Mouse (Mus musculus) neural tube, embryonic 13.5 days (tissue): ENCODE measurements around the gene Gja1. TPM values are rescaled to one million over a fixed set of nuclear protein-coding genes. Genes with fewer than 3 reads are reported as not detected.
"Not testable (repeated sequence)": the region's sequence is repeated elsewhere in the genome, so short reads cannot be mapped to it uniquely, and the experiment has no call there.

Source experiments
- ATAC-seq: fragments of 200-750 bp; cut with Nextera tagmentation; 2 replicates; pipeline ENCODE4 v1.8.0; 2017; ENCODE audit warnings: low read depth, mild to moderate bottlenecking, moderate TSS enrichment, moderate library complexity
- H3K27ac ChIP-seq: fragments of 300-500 bp; sonication (generic); replicated peaks from 2 replicates; pipeline ENCODE4 v1.5.1; 2015; ENCODE audit warnings: moderate library complexity, mild to moderate bottlenecking, inconsistent platforms
- H3K27me3 ChIP-seq: fragments of 300-500 bp; sonication (generic); 2 replicates; pipeline ENCODE4 v1.6.1; 2015; ENCODE audit warnings: mild to moderate bottlenecking, inconsistent platforms
- H3K36me3 ChIP-seq: fragments of 300-500 bp; sonication (generic); 2 replicates; pipeline ENCODE4 v1.6.1; 2015; ENCODE audit warnings: mild to moderate bottlenecking, inconsistent platforms
- H3K4me1 ChIP-seq: fragments of 300-500 bp; sonication (generic); replicated peaks from 2 replicates; pipeline ENCODE4 v1.6.1; 2015; ENCODE audit warnings: inconsistent platforms
- H3K4me2 ChIP-seq: fragments of 300-500 bp; sonication (generic); 2 replicates; pipeline ENCODE4 v1.6.1; 2015; ENCODE audit warnings: inconsistent platforms, mild to moderate bottlenecking, moderate library complexity
- H3K4me3 ChIP-seq: fragments of 300-500 bp; sonication (generic); 2 replicates; pipeline ENCODE4 v1.5.1; 2015; ENCODE audit warnings: mild to moderate bottlenecking, inconsistent platforms
- H3K9ac ChIP-seq: fragments of 300-500 bp; sonication (generic); 2 replicates; pipeline ENCODE4 v1.6.1; 2015; ENCODE audit warnings: moderate library complexity, mild to moderate bottlenecking, inconsistent platforms
- H3K9me3 ChIP-seq: fragments of 300-500 bp; sonication (generic); 2 replicates; pipeline ENCODE4 v1.6.1; 2016; ENCODE audit warnings: inconsistent platforms
- WGBS: fragments of 180-500 bp; shearing (Covaris S2); methylation state at CpG from one replicate; pipeline ENCODE4 v1.1.7; 2015; 5-methylcytosine and 5-hydroxymethylcytosine counted together
- polyA plus RNA-seq: library from polyadenylated mRNA; unstranded; fragments of >200 nt; fragmentation: Nextera tagmentation; extraction: Ambion mirVana; gene quantifications from 2 replicates; pipeline ENCODE4 v1.2.1, GENCODE M21; 2015

Gja1 gene
- polyA plus RNA-seq, 1 experiment from 2014 or later: 104 TPM

GRCm38 (mm10) chr10:56385195-56386109 lies 8.3 kb downstream of the Gja1 start:
- Histone ChIP-seq H3K4me2 (no peak overlapping the region), H3K27me3 (no peaks in the 10 kb centered on the region), H3K27ac (no peak overlapping the region), H3K4me1 (peaks cover 7% of the 10 kb centered on the region; the same call in 1 of the 2 replicates), H3K9me3 (no peaks in the 10 kb centered on the region), H3K36me3 (peaks cover 24% of the 10 kb centered on the region), H3K9ac (no peak overlapping the region), H3K4me3 (no peak overlapping the region)
- no peak for ATAC-seq
- WGBS: 84% methylated on average over 13 of the region's 13 CpGs

- Histone ChIP-seq H3K4me1 (no peaks in the 10 kb centered on the region), H3K4me3 (no peak overlapping the region), H3K27ac (no peak overlapping the region), H3K9me3 (no peaks in the 10 kb centered on the region), H3K4me2 (no peak overlapping the region), H3K27me3 (no peaks in the 10 kb centered on the region), H3K36me3 (peaks cover 10% of the 10 kb centered on the region), H3K9ac (no peak overlapping the region)
- no peak for ATAC-seq
- WGBS: 75% methylated on average over 6 of the region's 6 CpGs
These were observed 16.1 kb downstream of the Gja1 start for GRCm38 (mm10) chr10:56393095-56393784.

DNA sequence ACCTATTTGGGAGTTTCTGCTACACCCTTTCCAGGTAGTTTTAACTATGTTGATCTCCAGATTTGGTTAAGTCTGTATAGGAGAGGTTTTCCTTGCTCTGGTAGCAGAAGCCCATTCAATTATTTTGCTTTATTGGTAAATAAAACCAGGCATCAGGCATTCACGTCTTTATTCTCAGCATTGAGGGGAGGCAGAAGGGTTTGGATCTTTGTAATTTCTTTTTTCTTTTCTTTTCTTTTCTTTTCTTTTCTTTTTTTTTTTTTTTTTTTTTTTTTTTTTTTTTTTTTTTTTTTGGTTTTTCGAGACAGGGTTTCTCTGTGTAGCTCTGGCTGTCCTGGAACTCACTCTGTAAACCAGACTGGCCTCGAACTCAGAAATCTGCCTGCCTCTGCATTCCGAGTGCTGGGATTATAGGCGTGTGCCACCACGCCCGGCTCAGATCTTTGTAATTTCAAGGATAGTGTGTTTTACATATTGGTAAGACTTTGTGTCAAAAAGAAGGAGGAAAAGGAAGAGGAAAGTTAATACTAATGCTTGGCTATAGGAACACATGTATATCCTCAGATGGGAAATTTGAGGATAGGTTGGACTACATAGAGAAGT lies 16.8 kb downstream of the Gja1 start:
- H3K27me3 ChIP-seq, H3K36me3 ChIP-seq, H3K9ac ChIP-seq, H3K4me1 ChIP-seq, ATAC-seq, H3K4me3 ChIP-seq, H3K27ac ChIP-seq, H3K9me3 ChIP-seq, H3K4me2 ChIP-seq: not testable (repeated sequence)
- WGBS: 85% methylated on average over 7 of the region's 7 CpGs

DNA sequence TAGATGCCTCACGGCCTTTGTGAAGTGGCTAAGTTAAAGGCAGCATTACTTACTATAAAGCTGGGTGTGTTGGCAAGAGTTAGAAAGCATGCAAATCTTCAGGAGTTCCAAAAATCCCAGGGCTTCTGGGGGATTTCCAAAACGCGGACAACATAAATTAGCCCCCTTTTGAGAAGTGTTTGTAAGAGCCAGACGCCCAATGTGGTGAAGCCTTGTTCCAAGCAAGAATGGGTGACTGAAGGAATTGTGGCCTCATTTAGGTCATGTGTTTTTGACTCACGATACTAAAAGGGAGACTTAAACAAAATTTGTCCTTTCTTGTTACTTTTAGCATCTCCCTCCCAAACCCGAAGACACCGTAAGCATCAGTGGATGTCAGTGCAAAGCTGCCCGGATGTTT lies 20.7 kb downstream of the Gja1 start:
- H3K4me1 ChIP-seq: no peaks in the 10 kb centered on the region
- no peak for ATAC-seq
- H3K36me3 ChIP-seq: no peaks in the 10 kb centered on the region
- no peak overlapping the region for H3K27ac ChIP-seq
- H3K4me2 ChIP-seq: no peak overlapping the region
- H3K9ac ChIP-seq: no peak overlapping the region
- no peak overlapping the region for H3K4me3 ChIP-seq
- 74% methylated on average over 8 of the region's 8 CpGs for WGBS
- H3K9me3 ChIP-seq: no peaks in the 10 kb centered on the region
- H3K27me3 ChIP-seq: no peaks in the 10 kb centered on the region

- no peaks in the 10 kb centered on the region for H3K9me3 ChIP-seq
- H3K4me2 ChIP-seq: no peak overlapping the region
- 98% methylated on average over 2 of the region's 2 CpGs for WGBS
- H3K36me3 ChIP-seq: no peaks in the 10 kb centered on the region
- H3K9ac ChIP-seq: no peak overlapping the region
- H3K4me1 ChIP-seq: no peaks in the 10 kb centered on the region
- H3K27ac ChIP-seq: no peak overlapping the region
- ATAC-seq: no peak
- no peaks in the 10 kb centered on the region for H3K27me3 ChIP-seq
- no peak overlapping the region for H3K4me3 ChIP-seq
These were observed 21.2 kb downstream of the Gja1 start for GRCm38 (mm10) chr10:56398310-56398709.

DNA sequence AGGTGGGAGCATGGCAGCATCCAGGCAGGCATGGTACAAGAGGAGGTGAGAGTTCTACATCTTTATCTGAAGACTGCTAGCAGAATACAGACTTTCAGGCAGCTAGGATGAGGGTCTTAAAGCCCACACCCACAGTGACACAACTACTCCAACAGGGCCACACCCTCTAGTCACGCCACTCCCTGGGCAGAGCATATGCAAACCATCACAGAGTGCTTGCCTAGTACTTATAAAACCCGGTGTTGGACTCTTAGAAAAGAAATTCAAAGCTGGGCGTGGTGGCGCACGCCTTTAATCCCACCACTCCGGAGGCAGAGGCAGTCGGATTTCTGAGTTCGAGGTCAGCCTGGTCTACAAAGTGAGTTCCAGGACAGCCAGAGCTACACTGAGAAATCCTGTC lies 24.3 kb downstream of the Gja1 start:
- 91% methylated on average over 8 of the region's 8 CpGs for WGBS
- ATAC-seq, H3K9me3 ChIP-seq: not testable (repeated sequence)

GRCm38 (mm10) chr10:56405934-56406333 lies 28.8 kb downstream of the Gja1 start:
- no peaks in the 10 kb centered on the region for H3K9me3 ChIP-seq
- no peak for ATAC-seq
- no peaks in the 10 kb centered on the region for H3K27me3 ChIP-seq
- H3K27ac ChIP-seq: no peak overlapping the region
- no peak overlapping the region for H3K4me2 ChIP-seq
- 84% methylated on average over 9 of the region's 9 CpGs for WGBS
- H3K4me3 ChIP-seq: no peak overlapping the region
- H3K36me3 ChIP-seq: no peaks in the 10 kb centered on the region
- no peak overlapping the region for H3K9ac ChIP-seq
- H3K4me1 ChIP-seq: no peaks in the 10 kb centered on the region

More for the DNA sequence above, 24.3 kb downstream of the Gja1 start:
- H3K27me3 ChIP-seq, H3K36me3 ChIP-seq, H3K4me2 ChIP-seq, H3K27ac ChIP-seq, H3K9ac ChIP-seq, H3K4me3 ChIP-seq, H3K4me1 ChIP-seq: not testable (repeated sequence)

DNA sequence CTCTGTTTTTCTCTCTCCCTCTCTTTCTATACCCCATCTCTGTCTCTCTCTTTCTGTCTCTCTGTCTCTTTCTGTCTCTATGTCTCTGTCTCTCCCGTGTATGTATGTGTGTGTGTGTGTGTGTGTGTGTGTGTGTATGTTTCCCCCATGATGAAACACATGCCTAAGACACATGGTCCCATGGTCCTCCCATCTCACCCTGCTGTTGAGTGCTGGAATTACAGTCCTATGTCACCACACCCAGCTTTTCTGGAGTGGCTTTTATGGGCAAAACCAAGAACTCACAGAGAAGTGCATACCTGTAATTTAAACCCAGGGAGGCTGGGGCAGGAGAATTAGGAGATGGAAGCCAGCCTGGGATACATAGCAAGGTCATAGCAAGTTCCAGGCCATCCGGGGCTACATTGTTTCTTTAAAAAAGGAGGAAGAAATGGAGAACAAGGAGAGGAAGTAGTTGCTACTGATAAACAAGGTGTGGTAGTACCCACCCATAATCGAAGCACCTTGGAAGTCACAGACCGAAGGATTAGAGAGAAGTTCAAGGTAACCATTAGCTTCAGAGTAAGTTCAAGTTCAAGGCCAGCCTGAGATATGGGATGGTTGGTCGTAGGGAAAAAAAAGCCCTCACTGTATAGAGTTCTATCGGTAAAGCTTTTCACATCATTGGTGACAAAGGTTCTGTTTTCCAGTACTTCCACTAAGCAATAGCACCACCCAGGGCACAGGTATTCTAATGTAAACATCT lies 29.4 kb downstream of the Gja1 start:
- Histone ChIP-seq H3K4me1 (no peaks in the 10 kb centered on the region), H3K4me3 (no peak overlapping the region), H3K27me3 (no peaks in the 10 kb centered on the region), H3K9ac (no peak overlapping the region), H3K27ac (no peak overlapping the region), H3K4me2 (no peak overlapping the region), H3K9me3 (no peaks in the 10 kb centered on the region), H3K36me3 (no peaks in the 10 kb centered on the region)
- 89% methylated on average over 6 of the region's 6 CpGs for WGBS
- ATAC-seq: no peak

DNA sequence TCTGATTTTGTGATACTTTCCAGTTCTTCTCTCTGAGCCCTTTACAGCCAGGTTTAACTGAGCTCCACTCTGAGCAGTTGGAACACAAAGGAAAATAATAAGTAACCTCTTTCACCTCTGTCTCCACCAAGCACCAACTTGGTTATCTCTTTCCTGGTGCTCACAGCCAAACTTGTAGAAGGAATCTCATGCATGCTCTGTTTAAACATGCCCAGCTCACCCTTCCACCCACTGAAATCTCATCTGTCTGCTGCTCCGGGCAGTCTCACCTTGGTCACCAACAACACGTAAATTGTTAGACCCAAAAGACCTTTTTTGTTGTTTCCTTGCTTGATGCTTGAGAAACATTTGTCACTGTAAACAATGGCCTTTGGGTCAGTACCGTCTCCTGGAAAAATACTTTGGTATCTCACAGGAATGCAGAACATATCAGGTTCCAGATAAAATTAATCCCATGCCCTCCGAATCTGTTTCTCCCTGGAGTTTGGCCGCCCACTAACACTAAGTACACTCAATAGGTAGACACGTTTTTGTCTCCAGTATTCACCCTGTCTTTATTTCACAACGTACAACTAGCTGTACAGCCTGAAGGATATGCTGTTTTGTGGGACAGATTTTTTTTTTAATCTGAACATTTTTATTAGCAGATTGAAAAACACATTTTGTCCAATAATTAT lies 38.9 kb downstream of the Gja1 start:
- Histone ChIP-seq H3K27ac (no peak overlapping the region), H3K9me3 (no peaks in the 10 kb centered on the region), H3K36me3 (no peaks in the 10 kb centered on the region), H3K4me2 (no peak overlapping the region), H3K4me3 (no peak overlapping the region), H3K4me1 (no peaks in the 10 kb centered on the region), H3K27me3 (no peaks in the 10 kb centered on the region), H3K9ac (no peak overlapping the region)
- WGBS: 87% methylated on average over 7 of the region's 7 CpGs
- ATAC-seq: no peak

DNA sequence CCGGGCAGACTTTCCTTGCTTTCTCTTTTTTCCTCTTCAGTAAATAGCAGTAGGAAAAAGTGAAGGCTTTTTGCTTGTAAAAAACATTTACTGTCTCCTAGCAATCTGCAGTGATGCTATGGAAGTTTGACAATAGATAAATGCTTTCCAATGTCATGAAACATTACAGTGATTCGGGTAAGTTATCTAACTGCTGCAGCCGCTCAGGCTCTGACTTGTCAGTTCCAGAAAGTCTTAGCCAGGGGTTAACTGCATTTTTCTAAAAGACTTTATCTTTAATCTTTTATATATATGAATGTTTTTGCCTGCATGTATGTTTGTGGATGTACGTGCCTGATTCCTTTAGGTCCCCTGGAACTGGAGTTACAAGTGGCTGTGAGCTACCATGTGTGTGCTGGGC lies 45.4 kb downstream of the Gja1 start:
- Histone ChIP-seq H3K9ac (no peak overlapping the region), H3K4me3 (no peak overlapping the region), H3K27ac (no peak overlapping the region), H3K9me3 (no peaks in the 10 kb centered on the region), H3K27me3 (no peaks in the 10 kb centered on the region), H3K4me1 (no peaks in the 10 kb centered on the region), H3K4me2 (no peak overlapping the region), H3K36me3 (no peaks in the 10 kb centered on the region)
- 82% methylated on average over 4 of the region's 4 CpGs for WGBS
- ATAC-seq: no peak

GRCm38 (mm10) chr10:56425016-56425798 lies 48.1 kb downstream of the Gja1 start:
- Histone ChIP-seq H3K9ac (no peak overlapping the region), H3K4me1 (no peaks in the 10 kb centered on the region), H3K9me3 (no peaks in the 10 kb centered on the region), H3K36me3 (no peaks in the 10 kb centered on the region), H3K4me2 (no peak overlapping the region), H3K4me3 (no peak overlapping the region), H3K27me3 (no peaks in the 10 kb centered on the region), H3K27ac (no peak overlapping the region)
- WGBS: 75% methylated on average over 15 of the region's 15 CpGs
- no peak for ATAC-seq
